Mouse (Mus musculus) right cerebral cortex, adult 2 months (tissue): Measurements from ENCODE around the gene Btbd10.
A peak's percentile ranks its signal among the peaks of the same experiment; 100 is the strongest.

Experiments
- DNase-seq, 2 experiments: peaks; one replicate each; pipeline ENCODE4 v3.0.0; 2021 to 2022; ENCODE audit warnings: low spot score in 2 of 2

The Btbd10 gene

DNA sequence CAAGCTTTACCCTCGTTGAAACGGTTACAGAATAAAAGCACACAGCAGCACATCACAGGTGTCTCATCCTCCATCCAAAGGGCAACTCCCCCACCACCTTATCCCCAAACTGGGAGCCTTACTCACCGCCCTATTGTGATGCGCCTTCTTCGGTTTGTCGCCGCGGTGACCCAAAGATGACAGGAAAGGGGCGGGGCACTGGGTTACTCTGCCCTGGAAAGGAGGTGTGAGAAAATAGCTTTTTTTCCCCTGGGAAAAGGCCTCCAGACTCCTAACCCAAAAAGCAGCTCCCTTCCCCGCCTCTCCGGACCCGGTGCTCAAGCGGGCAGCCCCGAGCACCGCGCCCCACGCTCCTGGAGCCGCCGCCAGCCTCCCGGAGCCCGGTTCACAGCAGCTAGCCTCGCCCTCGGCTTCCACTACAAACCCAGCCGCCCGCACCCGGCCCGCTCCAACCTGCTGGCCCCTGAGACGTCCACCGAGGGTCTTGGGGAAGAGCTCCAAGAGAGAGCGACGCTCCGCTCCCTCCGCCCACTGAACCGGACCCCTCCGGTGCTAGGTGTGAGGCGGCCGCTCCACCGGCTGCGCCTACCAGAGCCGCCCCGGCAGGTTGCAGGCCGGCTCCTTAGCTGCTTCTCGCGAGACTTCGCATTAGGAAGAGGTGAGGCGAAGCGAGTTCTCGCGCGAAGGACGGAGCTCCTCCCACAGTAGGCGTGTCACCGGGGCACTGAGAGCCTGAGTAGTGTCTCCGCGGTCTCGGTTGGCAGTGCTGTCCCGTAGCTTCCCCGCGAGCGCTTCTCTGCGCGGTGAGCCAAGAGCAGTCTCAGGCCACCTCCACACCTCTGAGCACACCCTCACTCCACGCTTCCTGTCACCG lies at the start of gene Btbd10:
TSS of gene Btbd10 (minus strand) at position 647 of the 874 bp plus-strand sequence.
- peak; percentile 97 for DNase-seq

DNA sequence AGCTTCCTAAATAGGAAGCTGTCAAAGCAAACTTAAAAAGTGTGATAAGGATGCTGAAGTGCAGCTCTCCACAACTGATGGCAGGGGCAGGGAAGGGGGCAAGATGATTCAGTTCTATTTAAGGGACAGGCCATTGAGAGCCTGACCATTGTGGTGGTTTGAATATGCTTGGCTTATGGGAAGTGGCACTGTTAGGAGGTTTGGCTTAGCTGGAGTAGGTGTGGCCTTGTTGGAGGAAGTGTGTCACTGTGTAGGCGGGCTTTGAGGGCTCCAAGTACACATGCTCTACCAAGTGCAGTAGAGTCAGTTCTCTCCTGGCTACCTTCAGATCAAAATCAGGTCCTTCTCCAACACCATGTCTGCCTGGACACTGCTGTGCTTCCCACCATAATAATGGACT lies 47.3 kb upstream of the Btbd10 start:
- DNase-seq = no peak

DNA sequence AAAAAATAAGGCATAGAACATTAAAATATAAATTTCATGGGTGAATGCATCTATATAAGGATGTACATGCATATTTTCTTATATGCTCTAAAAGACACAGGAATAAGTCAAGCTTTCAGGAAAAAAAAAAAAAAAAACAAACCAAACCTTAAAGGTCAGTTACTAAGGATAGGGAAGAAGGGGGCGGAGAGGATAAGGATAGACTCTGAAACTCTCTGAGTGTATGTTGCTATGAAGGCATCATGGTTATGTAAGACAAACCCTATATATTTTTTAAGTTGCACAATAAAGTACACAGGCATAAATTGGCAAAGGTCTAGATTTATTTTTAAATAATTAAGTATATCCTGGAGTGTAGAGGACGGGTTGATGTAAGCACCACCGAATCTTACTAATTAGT lies 46.1 kb upstream of the Btbd10 start:
- no peak for DNase-seq

DNA sequence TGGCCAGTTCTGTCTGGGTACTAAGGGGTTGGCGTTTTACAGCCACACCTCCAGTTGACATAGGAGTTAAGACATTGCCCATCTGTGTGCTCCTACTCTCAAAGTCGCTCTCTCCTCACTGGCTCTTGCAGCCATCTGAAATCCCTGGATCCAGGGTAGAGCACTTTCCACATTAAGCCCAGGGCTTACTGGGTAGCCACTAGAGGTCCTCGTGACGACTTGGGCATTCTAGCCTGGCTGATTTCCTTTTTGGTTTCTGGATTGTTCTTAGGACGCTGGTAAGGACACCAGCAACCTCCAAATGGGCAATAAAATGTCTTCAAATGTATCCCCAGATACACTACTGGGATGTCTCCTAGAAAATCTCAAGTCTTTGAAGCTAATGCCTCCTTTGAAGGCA lies 39.5 kb upstream of the Btbd10 start:
- no peak for DNase-seq

DNA sequence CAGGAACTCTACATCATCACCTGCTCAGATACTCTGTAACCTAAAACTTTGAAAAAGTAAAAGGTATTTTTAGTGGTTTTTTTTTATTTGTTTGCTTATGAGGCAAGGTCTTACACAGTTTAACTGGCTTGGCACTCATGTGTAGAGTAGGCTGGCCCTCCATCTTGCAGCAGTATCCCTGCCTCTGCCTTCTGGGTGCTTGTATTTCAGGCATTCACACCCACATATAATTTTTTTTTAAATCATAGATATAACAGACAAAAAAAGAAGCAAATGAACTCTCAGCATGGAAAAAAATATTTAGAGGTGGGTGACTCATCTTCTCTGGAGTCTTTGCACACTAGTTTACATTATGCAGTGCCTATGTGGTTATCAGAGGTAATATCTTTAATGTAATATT lies 28.9 kb upstream of the Btbd10 start:
- DNase-seq = peak; percentile 22 to 30

DNA sequence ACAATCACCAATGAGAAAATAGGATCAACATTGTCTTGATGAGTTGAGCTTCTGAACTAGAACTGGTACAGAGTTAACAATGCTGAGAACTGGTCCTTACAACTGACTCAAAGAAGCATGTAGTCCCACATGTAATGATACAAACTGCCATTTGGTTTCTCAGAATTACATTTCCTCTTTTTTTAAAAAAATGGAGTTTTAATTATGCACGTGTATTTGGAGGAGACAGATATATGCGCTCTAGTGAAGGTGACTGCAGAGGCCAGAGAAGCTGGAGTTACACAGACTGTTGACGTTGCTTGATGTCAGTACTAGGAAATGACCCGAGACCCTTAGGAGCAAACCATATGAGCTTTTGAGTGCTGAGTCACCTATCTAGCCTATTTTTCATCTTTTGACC lies 27.5 kb upstream of the Btbd10 start:
- DNase-seq = no peak

DNA sequence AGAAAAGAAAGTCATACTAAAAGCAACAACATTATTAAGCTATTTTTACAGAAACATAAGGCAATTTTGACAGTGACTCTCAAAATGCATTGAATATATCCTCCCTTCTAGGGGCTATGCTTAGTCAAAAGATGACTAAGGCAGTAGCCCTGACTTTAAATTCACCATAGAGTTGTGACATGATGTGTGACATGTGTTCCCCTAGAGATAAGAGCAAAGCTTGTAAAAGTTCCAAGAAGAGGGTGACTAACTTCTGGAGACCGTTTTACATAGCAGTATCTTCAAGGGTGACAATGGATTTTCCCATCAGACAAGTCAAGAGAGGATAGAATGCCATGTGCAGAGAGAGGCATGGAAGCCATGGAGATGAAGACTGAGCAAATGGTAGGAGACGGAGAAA lies 22.4 kb upstream of the Btbd10 start:
- no peak for DNase-seq

DNA sequence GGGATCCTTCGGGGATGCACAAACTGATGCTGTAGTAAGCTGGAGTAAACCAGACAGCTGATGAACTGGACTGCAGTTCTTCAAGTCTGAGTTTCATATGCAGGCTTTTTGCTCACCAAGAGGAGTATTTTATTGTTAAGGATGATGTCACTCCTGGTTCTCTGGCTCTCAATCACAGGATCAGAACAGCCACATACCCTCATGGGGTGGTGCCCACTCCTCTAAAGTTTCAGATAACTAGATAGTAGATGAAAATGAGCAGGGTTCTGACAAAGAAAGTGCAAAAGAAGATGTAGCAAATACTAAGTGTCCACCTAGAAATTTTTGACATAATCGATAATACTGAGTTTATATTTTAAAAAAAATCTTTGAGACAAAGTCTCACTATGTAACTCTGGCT lies 19.3 kb upstream of the Btbd10 start, which contains the start of gene Pth:
TSS of gene Pth (minus strand) at position 101 of the 400 bp plus-strand sequence.
- no peak for DNase-seq

DNA sequence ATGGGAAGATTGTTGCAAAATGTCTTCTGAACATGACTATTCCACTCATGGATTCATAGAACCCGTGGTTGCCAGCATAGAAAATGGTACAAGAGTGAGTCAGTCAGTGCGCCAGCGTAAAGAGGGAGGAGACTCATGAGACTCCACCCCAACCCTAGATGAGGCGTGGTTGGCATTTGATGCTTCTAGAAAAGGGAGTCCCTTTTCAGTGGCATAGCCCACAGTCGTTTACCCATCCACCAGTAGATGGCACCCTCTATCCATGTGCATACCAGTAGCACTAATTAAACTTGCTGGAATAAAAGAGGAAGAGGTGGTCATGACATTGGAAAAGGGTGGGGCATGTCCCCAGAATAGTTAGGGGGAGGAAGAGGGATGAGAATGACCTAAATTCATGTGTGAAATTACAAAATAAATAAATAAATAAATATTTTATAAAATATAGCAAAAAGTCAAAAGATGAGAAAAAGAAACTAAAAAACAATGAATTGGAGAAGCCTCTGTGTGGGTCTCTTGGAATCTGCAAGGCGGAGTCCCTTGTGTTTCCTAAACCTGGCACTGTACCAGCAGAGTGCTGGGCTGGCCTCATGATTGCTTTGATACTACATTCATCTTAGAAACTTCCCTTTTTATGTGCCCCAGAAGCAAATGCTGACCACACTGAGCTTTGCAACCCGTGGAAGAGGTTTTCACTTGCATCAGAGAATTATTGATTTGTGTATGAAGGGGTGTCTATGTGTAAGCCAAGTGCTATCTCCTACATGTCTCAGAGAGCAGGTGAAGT lies 8.9 kb upstream of the Btbd10 start:
- DNase-seq = peak; percentile 63 to 64

DNA sequence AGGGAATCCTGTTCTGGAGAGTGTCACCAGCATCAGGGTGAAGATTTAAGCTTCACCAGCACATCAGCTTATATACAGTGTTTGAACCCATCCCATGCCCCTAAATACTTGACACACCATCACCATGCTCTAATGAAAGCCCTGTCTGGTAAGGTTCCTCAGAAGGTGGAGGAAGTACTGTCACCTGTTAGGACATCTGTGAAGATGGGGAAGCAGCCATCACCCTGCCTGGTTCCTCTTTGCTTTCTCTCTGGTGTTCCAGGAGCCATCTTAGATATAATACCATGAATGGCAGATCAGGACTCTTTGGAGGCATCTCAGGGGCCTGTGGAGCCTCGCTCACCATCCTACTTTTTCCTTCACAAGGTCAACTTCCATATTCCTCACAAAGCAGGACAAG lies 3.5 kb upstream of the Btbd10 start:
- no peak for DNase-seq

DNA sequence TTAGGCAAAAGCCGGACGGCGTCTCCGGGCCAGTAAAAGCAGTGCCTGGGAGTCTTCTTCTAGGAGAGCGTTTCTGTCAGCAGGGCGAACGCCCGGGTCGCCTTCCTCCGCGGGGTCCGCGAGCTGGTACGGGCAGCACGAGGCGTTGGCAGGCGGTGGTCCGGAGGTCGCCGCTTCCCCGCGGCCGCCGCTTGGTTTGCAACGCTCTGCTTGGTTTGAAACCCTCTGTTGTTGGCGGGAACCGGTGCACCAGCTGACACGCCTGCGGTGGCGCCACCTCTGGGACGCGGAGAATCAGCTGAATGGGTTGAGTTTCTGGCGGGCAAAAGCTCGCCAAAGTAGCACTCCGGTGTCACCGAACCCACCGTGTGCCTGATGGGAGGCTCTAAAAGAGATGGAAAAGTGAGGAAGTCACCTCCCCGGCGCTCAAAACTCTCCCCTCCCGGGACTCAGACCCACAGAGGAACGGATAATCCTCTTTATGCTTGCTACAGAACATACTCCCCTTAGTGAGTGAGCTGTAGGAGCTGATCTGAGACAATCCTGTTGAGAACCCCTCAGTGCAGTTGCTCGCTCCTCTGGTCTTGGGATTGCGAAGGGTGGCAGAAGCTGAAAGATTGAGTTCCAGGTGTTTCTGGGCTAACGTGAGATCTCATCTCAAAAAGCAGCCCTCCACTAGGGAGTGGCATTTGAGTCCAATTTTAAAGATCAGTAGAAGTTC lies 588 bp upstream of the Btbd10 start:
- DNase-seq = peak; percentile 80 to 85

DNA sequence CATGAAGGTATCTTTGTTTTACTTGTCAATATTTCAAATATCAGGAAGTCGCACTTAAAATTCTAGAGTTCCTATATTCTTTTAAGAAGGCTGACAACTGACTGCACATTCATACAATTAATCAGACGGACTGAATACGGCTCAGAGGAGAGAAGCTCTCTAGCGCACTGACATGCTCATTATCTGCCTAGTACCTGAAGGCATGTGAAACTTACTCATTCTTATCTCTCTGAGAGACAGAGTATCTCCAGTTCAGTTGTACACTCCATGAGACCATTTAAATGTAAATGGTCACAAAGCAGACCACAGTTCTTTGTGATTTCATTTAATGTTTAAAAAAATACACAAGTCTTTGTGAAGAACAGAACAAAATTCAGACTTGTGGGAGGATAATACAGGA lies 1.8 kb downstream of the Btbd10 start:
- no peak for DNase-seq

DNA sequence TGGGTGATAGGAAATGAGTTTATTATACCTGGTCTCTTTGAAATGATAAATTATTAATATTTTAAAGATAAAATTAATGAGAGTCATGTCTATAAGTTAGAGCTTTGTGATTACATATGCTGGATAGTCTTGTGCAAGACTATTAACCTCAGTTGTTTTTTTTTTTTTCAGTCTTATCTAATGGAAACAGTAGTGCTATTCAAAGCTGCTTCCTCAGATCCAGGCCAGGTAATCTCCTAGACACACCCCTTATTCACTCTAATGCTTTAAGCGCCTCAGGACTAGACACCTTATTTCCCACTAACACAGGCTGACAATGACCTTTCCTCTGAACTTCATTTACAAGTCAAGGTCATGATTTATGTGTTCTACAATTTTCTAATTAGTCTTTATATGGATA lies 20.1 kb downstream of the Btbd10 start:
- DNase-seq = no peak

DNA sequence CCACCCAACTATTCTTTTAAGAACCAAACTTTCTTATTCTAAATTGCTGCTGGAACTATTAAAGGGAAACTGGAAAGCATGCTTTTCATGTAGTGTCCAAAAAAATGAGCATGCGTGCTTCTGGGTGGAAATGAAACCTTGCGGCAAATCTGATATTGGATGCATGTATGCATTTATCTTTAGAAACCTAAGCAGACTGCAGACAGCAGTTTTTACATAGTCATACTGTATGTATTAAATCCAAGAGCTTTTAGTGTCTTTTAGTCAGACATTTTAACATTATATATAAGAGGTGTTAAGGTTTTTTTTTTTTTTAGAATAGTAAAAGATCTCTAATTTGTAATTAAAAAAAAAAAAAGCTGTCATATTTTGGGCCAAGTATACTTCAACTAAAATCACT lies 21.5 kb downstream of the Btbd10 start:
- DNase-seq = no peak

DNA sequence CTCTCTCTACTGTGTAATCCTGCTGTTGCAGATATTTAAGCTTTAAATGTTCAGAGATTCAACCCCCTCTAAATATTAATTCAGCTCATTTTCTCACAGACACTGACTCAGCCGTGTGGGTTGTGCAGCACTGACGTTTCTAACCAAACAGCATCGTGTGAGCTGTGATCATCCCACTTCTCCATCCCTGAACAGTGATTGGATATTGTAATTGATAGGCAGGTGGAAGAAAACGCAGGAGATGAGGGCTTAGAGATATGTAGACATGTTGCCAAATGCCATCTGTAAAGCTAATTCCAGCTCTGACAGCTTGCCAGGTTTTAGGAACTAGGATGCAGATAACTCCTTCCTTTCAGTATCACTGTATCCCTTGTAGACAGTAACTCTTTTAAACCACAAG lies 21.9 kb downstream of the Btbd10 start:
- DNase-seq = peak; percentile 82

DNA sequence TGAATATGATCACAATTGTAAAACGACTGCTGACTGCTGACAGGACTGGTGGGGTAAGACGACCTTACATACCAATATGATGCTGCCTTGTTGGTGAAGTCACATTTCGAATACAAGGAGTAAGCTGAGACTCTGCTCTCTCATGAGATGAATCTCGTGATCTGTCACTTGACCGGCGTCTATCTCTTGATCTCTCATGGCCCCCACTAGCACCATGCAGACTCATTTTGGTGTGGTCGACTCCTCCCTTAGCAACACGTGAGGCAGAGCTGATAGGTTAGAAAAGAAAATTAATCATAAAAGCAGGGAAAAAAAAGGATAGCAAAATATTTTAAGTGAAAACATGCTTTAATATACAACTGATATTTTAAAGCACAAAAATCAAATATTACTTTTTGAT lies 33.9 kb downstream of the Btbd10 start:
- no peak for DNase-seq

DNA sequence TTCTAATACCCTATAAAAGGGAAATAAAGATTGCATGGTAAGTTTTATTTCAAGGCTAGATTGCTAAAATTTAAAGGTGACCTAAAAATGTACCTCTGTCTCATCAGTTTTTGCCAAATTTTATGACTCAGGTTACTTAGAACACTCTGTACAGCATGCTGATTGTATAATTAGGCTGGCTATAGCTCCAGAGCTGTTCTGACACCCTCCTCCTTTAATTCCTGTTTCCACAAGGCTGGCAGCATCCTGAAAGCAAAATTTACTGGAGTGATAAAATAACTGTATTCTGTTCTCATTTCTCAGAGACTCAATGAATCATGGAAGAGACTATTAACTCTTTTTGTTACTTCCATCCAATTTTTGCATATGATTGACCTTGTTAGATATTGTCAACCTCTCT lies 35.2 kb downstream of the Btbd10 start:
- no peak for DNase-seq

DNA sequence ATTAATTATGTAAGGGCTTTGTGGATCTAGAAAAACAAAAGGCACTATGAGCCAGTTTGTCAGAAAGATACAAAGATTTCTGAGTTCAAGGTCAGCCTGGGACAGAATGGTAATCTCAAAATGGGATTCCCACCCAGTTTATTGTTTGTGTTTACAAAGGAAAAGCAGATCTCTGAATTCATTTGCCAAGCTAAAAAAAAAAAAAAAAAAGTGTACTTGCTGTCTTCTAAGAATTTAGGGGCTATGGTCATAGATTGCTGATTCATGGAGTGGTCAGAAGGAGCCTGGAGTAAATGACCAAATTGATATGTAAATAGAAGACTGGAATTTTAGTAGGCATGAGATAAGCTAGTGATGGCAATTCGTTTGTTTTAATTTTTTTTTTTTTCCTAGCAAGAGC lies 49.1 kb downstream of the Btbd10 start:
- DNase-seq = no peak

DNA sequence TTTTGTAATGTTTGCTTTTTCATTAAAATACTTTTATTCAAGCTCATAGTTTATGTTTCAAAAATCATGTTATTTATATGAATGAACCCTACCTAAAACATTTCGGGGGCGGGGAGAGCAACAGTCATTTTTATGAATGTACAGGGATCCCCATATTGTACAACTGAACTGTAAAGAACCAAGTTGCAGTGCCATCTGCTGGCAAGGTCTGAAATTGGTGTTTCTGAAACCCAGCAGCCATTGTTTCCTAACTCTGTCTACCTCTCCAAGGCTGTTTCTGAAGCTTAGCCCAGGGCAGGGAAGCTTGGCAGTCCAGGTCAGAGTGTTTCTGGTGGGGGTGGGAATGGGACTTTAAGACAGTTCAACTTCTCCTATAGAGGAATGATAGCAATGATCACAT lies 57.4 kb downstream of the Btbd10 start:
- peak; percentile 80 to 85 for DNase-seq

DNA sequence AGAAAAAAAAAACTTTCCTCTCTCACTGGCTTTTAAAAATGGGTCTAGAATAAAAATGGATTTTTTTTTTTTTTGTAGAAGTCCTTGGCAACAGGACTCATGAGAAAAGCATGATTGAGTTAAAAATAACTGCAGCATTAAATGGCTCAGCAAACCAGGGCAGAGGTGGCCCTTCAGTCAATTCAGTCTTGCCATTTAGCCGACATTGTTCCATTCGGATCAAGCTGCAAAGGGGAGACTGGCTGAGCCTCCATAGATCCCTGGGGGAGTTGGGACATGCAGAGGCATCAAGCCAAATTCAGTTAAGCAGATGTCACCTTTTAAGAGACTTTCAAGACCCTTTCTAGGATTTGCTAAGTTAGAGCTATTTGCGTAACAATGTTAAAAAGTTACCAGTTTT lies 59.1 kb downstream of the Btbd10 start:
- DNase-seq = no peak

DNA sequence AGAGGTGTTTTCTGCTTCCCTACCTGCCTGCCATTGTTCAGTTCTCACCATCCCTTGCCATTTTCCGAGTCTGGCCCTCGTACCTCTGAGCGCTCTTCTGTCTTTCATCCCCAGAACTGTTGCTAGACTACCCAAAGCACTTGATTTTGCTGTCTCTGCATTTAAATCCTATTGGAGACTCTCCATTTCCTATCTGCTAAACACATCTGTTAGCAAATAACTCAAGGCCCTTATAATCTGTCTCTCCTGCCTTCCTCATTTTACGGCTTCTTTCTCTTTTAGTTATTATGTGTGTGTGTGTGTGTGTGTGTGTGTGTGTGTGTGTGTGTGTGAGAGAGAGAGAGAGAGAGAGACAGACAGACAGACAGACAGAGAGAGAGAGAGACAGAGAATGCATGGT lies 71.4 kb downstream of the Btbd10 start:
- no peak for DNase-seq
